Mouse (Mus musculus): ENCODE measurements at regions not wholly inside any gene's neighbourhood (a gene's known extent, or its start where the extent isn't known, plus 50 kb on each side); places are given as distances from the start of the nearest gene placed in this dataset.
"Not testable (repeated sequence)": the region's sequence is repeated elsewhere in the genome, so short reads cannot be mapped to it uniquely, and the experiment has no call there.

- DNase-seq: no peak
Observed at GRCm38 (mm10) chr13:78900693-78901092, 701.1 kb upstream of the Nr2f1 start.

- no peak for DNase-seq
Observed at GRCm38 (mm10) chr13:78892252-78892651, 692.7 kb upstream of the Nr2f1 start.

- no peak for DNase-seq
Observed at GRCm38 (mm10) chr13:78883062-78883461, 683.5 kb upstream of the Nr2f1 start.

GRCm38 (mm10) chr13:78872582-78872981, 673.0 kb upstream of the Nr2f1 start:
- no peak for DNase-seq

DNA sequence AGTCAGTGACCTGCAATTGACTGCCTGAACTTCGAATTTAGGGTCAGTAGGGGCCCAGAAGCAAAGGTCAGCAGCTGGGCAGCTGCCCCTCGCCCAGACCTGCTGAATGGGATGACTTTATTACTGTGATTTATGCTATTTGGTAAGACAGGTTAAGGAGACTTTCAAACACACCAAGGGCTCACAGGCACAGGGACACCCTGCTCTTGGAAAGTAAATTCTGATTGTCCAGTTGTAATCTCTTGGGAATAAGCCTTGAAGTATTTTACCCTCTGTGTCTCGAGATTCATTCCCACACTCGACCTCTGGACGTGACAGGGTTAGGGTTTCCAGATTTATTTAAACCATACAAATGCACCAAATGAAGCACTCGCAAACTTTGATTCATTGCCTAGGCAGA, 672.4 kb upstream of the Nr2f1 start:
- DNase-seq: no peak

DNA sequence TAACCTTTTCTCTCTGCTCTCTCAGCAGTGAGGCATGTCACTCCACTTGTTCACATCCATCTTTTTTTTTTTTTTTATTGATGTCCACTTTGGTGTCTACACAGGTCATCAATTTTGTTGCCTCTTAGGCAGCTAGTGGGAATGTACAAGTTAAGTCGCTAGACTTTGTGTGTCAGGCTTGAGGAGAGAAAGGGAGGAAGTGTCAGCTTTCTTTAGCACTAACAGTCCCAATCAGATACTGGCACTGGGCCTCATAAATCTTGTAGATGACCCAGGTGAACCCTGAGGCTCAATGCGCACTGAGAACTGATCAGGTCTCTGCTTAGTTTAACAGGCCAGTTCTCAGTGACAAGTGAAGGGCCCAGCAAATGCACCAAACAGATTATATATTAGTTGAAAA, 671.7 kb upstream of the Nr2f1 start:
- no peak for DNase-seq

DNA sequence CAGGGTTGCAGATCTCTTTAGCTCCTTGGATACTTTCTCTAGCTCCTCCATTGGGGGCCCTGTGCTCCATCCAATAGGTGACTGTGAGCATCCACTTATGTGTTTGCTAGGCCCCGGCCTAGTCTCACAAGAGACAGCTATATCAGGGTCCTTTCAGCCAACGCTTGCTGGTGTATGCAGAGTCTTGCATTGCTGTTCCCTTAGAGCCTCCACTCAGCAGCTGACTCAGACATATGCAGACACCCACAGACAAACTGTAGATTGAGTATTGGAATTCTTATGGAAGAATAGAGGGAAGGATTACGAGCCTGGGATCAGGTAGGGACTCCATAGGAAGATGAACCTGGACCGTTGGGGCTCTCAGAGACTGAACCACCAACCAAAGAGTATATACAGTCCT, 624.8 kb upstream of the Nr2f1 start:
- not testable (repeated sequence) for DNase-seq

DNA sequence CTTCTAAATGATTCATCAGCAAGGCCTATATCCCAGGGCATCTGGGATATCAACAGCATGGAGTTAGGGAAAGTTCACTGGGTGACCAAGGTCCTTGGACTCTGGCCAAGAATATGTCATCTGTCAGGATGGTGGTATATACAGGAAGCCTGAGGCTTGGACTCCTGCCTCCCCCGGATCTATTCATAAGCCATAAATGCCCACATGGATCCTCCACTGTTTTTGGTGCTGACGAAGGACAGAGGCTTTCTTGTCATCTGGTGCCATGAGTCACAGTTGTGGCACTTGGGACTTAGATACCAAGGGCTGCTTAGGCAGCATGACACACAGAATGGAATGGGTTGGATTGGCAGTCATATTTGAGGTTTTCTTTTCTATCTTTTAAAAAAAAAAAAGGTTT, 610.1 kb upstream of the Nr2f1 start:
- DNase-seq: no peak

DNA sequence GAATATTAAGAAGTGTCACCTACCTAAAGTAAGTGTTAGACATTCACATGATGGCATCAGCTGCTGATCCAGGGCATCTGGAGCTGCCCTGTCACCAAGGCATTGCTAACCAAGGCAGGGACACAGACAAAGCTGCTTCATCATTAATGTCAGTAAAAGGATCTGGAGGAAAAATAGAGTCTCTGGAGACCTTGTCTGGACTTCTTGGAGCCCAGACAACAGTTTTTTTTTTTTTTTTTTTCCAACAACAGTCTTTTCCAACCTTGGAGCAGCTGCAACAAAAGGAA, 603.2 kb upstream of the Nr2f1 start:
- no peak for DNase-seq

DNA sequence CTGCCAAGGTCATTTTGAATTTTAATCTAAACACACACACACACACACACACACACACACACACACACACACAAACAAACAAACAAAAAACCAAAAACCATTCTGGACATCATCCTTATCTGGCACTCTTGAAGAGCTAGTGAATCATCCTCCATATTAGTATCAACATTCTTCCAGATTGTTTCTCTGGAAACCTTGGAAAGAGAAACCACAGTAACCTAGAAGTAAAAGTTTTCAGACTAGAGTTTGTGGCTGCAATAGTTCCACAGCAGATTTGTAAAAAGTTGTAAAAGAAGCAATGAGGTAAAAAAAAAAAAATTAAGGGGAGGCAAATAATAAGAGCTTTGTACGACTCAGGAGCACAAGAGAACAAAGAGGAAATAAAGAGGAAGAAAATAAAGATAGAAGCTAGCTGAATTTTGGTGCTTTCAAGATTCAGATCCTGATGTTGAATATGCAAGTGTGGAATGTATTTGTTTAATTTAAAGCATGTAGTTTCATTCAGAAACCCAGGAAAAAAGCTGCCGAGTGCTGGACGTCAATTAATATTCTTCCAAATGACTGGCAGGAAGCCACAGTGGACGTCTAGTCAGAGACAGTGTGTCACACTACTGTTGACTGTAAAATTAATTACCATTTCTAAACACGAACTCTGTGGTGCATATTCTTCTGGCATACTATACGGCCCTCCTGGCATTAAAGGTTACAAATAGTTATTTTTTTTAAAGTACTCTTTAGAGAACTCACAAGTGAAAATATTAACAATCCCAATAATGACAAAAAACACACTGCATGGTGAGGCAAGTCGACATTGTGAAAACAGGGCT, 602.7 kb upstream of the Nr2f1 start:
- no peak for DNase-seq

DNA sequence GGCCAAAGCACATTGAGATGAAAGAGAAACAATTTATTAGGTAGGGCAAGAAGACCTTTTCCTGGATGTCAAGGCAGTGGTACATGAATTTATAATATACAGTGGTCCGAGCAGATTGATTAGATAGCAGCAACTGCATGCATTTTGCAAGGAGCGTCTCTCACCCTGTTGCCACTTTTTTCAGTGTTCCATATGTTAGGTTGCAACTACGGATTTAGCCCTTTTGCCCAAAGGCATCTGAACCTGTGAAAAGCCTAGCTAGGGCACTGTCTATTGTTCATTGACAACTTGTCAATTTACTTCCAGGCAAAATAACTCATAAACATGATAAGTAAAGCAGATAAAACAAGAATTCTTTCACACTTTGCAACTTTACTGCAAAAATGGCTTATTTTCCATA, 600.1 kb upstream of the Nr2f1 start:
- no peak for DNase-seq

DNA sequence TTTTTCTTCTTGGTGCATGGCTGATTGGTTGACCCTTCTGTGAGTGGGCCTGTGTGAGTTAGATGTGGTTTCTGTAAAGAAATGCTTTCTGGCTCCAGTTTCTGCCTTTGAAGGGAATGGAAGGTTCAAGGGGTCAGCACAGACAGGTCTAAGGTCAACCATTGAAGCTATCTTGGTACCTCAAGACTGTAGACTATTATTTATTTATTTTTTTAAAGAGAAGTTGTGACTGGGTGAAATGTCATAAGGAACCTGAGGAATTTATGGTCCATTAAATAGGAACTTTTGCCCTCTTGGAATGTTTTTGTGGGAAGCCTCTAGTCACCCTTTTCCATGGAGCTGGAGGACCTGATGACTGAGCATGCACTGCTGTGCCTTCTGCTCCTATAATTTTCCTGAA, 595.7 kb upstream of the Nr2f1 start:
- no peak for DNase-seq

DNA sequence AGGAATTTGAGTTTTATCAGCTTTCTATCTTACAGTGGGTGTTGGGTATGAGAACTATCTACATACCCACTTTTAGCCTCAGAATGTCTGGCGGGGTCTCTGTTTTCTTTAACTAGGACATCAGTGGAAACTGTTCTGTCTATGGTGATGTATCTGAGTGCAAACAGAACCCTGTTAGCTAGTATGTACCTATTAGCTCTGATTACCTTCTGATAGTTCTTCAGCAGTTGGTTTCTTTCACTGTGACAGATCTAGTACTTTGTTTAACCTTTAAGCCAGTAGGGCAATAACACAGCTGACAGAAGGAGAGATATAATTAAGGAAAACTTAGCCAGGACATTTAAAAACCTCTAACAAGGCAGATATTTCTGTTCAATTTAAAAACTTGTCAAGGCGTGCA, 584.7 kb upstream of the Nr2f1 start:
- no peak for DNase-seq

DNA sequence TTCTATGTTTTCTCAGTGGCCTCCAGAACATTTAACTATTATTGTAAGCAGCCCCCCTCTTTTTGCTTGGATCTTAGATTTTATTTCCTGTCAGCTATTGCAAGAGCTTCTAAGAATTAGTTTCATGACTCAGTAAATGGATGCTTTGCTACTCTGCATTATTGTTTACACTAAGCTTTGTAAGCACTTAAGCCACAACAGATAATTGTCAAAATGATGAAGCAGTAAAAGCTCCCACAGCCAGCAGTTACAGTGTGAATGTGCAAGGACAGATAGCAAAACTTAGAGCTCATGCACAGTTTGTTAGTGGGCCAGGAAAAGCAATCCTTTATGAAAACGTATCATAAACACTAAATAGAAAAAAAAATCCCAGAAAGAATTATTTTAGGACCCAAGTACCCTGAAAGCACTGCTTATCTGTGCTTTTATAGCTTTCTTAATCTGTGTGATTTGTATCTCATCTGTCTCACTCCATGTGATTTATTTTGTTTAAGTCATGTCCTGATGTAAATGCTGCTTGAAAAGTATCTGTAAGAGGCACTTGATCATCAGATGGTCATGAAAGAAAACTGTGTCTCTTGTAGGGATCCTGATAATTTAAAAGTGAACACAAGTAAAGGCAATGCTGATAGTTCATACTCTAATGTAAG, 584.2 kb upstream of the Nr2f1 start:
- DNase-seq: no peak
